Mouse (Mus musculus) limb, embryonic 11.5 days (tissue): ENCODE data around the gene Cdh18. TPM values are rescaled to one million over a fixed set of nuclear protein-coding genes. Genes with fewer than 3 reads are reported as not detected.
"Not testable (repeated sequence)": the region's sequence is repeated elsewhere in the genome, so short reads cannot be mapped to it uniquely, and the experiment has no call there.

Source experiments
- ATAC-seq: fragments of 200-750 bp; cut with Nextera tagmentation; 2 replicates; pipeline ENCODE4 v1.8.0; 2017; ENCODE audit warnings: low read depth; ENCODE audit not compliant: insufficient number of reproducible peaks, low FRiP score, low TSS enrichment
- DNase-seq: peaks from one replicate; pipeline ENCODE4 v3.0.0-alpha.2; 2015; ENCODE audit warnings: low spot score
- H3K27ac ChIP-seq: fragments of 300-500 bp; sonication (generic); replicated peaks from 2 replicates; pipeline ENCODE4 v1.5.1; 2014; ENCODE audit warnings: low read depth, mild to moderate bottlenecking, low read length
- H3K27me3 ChIP-seq: fragments of 300-500 bp; sonication (generic); 2 replicates; pipeline ENCODE4 v1.6.1; 2014; ENCODE audit warnings: mild to moderate bottlenecking, low read length, mixed read lengths; ENCODE audit not compliant: control insufficient read depth, insufficient read depth
- H3K36me3 ChIP-seq: fragments of 300-500 bp; sonication (generic); 2 replicates; pipeline ENCODE4 v1.6.1; 2014; ENCODE audit warnings: mild to moderate bottlenecking, low read length, moderate library complexity, mixed read lengths; ENCODE audit not compliant: control insufficient read depth, insufficient read depth
- H3K4me1 ChIP-seq: fragments of 300-500 bp; sonication (generic); 2 replicates; pipeline ENCODE4 v1.6.1; 2014; ENCODE audit warnings: low read length, mixed read lengths; ENCODE audit not compliant: control insufficient read depth, insufficient read depth
- H3K4me2 ChIP-seq: fragments of 300-500 bp; sonication (generic); 2 replicates; pipeline ENCODE4 v1.6.1; 2014; ENCODE audit warnings: low read depth, mild to moderate bottlenecking, moderate library complexity; ENCODE audit not compliant: severe bottlenecking
- H3K4me3 ChIP-seq: fragments of 300-500 bp; sonication (generic); 2 replicates; pipeline ENCODE4 v1.5.1; 2014; ENCODE audit warnings: low read depth, low read length
- H3K9ac ChIP-seq: fragments of 300-500 bp; sonication (generic); 2 replicates; pipeline ENCODE4 v1.6.1; 2014; ENCODE audit warnings: mild to moderate bottlenecking, low read length
- H3K9me3 ChIP-seq: fragments of 300-500 bp; sonication (generic); 2 replicates; pipeline ENCODE4 v1.6.1; 2016; ENCODE audit warnings: low read length; ENCODE audit not compliant: control insufficient read depth
- WGBS: fragments of 180-500 bp; shearing (Covaris S2); extraction: QIAGEN DNeasy Blood & Tissue Kit; methylation state at CpG from one replicate; pipeline ENCODE4 v1.1.7; 2014; 5-methylcytosine and 5-hydroxymethylcytosine counted together
- polyA plus RNA-seq: library from polyadenylated mRNA; unstranded; fragments of >200 nt; fragmentation: Nextera tagmentation; extraction: Ambion mirVana; gene quantifications from 2 replicates; pipeline ENCODE4 v1.2.1, GENCODE M21; 2014

Cdh18 gene
- polyA plus RNA-seq, 1 experiment from 2014 or later = not detected

DNA sequence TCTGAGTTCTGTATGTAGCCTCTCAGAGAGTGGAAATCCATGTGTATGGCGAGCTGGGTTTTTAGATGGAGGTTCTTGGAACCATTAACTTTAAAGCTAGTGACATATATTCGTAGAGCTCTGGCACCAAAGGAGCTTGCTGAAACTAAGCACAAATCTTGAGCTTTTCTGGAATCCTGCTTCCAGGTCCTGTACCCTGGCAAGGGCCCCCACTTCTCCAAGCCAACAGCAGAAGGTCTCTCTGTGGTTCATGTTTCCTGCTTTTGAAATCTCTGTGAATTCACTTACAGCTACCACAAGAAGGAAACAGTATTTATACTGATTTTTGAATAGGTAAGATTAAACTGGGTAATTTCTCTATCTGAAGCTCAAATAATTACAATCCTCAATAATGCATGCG is 767.9 kb downstream of the Cdh18 start:
- no peaks in the 10 kb centered on the region for H3K9me3 ChIP-seq
- H3K27me3 ChIP-seq = no peaks in the 10 kb centered on the region

DNA sequence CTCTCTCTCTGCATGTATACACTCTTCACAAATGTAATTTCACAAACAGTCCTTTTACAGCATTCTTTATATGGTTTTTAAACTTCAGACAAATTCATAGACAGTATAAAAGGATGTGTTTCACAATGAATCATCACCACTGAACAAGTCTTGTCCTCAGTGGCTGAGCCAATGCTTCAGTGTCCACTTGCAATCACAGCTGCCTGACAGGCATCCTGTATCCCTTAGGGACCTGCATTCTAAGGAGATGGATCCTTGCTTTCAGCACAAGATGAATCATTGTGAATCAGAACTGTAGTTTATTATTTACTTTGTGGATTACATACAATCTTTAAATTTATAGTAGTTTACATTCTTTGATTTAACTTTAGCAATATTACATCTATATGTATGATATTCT is 768.6 kb downstream of the Cdh18 start:
- Histone ChIP-seq H3K9me3 (no peaks in the 10 kb centered on the region), H3K4me2 (no peak overlapping the region), H3K27ac (no peak overlapping the region), H3K4me1 (no peaks in the 10 kb centered on the region), H3K36me3 (no peaks in the 10 kb centered on the region), H3K27me3 (no peaks in the 10 kb centered on the region), H3K4me3 (no peak overlapping the region), H3K9ac (no peak overlapping the region)
- ATAC-seq (no peak), DNase-seq (no peak)

More for the DNA sequence above, 767.9 kb downstream of the Cdh18 start:
- ATAC-seq (no peak), DNase-seq (no peak)
- no peak overlapping the region for H3K4me2 ChIP-seq
- 83% methylated on average over 3 of the region's 3 CpGs for WGBS
- H3K4me3 ChIP-seq = no peak overlapping the region
- no peaks in the 10 kb centered on the region for H3K4me1 ChIP-seq
- H3K27ac ChIP-seq = no peak overlapping the region
- no peak overlapping the region for H3K9ac ChIP-seq
- H3K36me3 ChIP-seq = no peaks in the 10 kb centered on the region

DNA sequence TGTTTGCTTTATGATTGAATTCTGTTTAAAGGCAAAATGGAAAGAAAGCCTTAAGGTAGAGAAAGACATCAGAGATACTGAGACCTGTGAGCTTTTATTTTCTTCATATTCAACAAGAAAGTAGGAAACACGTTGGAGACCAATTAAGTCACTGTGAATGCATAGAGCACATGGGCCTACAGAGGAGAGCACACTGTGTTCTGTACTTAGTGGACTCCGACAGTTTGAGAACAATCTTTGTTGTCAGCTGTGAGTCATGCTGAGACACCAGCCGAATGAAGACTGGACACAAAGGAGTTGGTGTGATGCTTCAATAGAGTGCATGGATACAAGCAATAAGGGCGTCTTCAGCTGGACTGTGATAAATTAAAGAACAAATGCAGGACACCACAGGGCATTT is 791.5 kb downstream of the Cdh18 start:
- not testable (repeated sequence) for H3K9me3 ChIP-seq, H3K4me1 ChIP-seq, H3K36me3 ChIP-seq, DNase-seq, H3K27me3 ChIP-seq, H3K4me2 ChIP-seq, H3K4me3 ChIP-seq, H3K9ac ChIP-seq, ATAC-seq, H3K27ac ChIP-seq
- no CpG with 5 or more reads among the region's 4 CpGs for WGBS

DNA sequence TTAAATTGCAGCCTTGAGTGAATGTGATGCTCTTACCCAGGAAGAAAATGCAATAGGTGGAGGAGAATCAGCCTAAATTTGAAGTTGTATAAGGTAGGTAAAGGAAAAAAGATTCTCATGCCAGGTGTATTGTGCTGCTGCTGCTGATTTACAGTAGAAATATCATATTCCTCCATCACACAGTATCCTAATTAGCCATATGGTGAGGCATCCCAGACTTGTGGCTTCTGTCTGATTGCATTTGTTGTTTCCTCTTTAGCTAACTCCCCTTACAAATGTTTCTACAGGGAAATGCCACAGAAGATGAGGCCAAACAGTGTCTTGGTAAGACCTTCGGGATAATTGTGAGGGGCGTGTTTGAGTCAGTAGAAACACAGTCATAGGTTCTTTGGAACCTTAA is 802.3 kb downstream of the Cdh18 start:
- no peak overlapping the region for H3K4me3 ChIP-seq
- no peak overlapping the region for H3K27ac ChIP-seq
- no peak overlapping the region for H3K4me2 ChIP-seq
- H3K36me3 ChIP-seq = no peaks in the 10 kb centered on the region
- no peak for DNase-seq
- H3K9ac ChIP-seq = no peak overlapping the region
- WGBS = 80% methylated on average over 2 of the region's 2 CpGs
- H3K4me1 ChIP-seq = no peaks in the 10 kb centered on the region
- H3K27me3 ChIP-seq = no peaks in the 10 kb centered on the region
- ATAC-seq = no peak
- no peaks in the 10 kb centered on the region for H3K9me3 ChIP-seq

DNA sequence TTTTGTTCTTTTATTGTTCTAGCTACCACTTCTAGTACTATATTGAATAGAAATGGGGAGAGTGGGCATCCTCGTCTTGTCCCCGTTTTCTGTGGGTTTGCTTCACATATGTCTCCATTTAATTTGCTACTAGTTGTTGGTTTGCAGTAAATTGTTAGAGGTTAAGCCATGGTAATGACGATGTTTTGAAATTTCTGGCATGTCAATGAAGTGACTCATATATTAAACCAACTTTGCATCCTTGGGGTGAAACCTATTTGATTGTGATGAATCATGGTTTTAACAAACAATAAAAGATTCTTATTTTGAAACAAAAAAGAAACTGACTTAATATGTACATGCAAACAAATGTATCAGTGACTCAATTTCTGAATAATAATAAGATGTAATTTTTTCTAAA is 817.5 kb downstream of the Cdh18 start:
- no peak overlapping the region for H3K4me3 ChIP-seq
- no peaks in the 10 kb centered on the region for H3K4me1 ChIP-seq
- 85% methylated on average over 3 of the region's 3 CpGs for WGBS
- DNase-seq = no peak
- no peaks in the 10 kb centered on the region for H3K27me3 ChIP-seq
- H3K27ac ChIP-seq = no peak overlapping the region
- no peak overlapping the region for H3K9ac ChIP-seq
- no peaks in the 10 kb centered on the region for H3K36me3 ChIP-seq
- no peak for ATAC-seq
- no peak overlapping the region for H3K4me2 ChIP-seq
- no peaks in the 10 kb centered on the region for H3K9me3 ChIP-seq

DNA sequence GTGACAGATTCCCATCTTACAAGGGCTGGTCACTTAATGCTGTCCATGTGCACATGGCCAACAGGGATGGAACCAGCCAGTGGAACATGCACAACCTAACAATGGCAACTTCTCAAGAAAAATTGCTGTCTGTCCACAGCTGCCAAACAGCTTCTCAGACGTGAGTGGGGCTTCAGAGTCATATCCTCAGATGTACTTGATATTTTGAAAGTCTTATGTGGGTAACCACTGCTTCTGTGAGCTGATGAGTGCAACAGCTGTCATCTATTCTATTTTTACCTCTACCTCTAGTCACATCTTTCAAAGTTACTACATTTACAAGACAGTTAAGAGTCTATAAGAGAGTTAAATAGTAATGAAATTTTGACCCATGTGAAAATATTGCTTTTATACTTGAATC is 818.9 kb downstream of the Cdh18 start:
- Histone ChIP-seq H3K36me3 (no peaks in the 10 kb centered on the region), H3K4me3 (no peak overlapping the region), H3K9ac (no peak overlapping the region), H3K27ac (no peak overlapping the region), H3K9me3 (no peaks in the 10 kb centered on the region), H3K27me3 (no peaks in the 10 kb centered on the region), H3K4me2 (no peak overlapping the region), H3K4me1 (no peaks in the 10 kb centered on the region)
- no peak for ATAC-seq
- WGBS = 62% methylated on average over 1 of the region's 1 CpGs
- DNase-seq = no peak

DNA sequence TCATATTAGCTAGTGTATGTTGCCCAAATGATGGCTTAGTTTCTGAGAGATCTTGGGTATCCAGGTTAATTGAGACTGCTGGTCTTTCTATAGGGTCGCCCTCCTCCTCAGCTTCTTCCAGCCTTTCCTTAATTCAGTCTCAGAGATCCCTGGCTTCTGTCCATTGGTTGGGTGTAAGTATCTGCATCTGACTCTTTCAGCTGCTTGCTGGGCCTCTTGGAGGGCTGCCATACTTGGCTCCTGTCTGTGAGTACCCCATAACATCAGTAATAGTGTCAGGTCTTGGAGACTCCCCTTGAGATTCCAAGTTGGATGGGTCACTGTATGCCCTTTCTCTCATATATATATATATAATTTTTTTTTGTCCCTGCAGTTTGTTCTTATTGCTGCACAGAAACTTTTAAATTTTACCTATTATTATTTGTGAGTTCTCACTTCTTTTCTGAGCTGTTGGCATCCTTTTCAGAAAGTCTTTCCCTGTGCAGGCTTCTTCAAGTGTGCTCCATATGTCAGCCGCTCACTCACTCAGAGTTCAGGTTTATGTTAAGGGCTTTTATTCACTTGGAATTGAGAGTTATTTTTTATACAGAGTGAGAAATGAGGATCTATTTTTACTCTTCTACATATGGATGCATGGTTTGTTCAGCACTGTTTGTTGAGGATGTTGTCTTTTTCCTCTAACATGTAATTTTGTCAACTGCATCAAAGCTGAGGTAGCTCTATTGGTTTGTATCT is 829.4 kb downstream of the Cdh18 start:
- H3K36me3 ChIP-seq = no peaks in the 10 kb centered on the region
- H3K4me2 ChIP-seq = no peak overlapping the region
- H3K27ac ChIP-seq = no peak overlapping the region
- DNase-seq = no peak
- 86% methylated on average over 2 of the region's 2 CpGs for WGBS
- H3K4me1 ChIP-seq = no peaks in the 10 kb centered on the region
- no peak overlapping the region for H3K9ac ChIP-seq
- no peaks in the 10 kb centered on the region for H3K9me3 ChIP-seq
- no peaks in the 10 kb centered on the region for H3K27me3 ChIP-seq
- ATAC-seq = no peak
- no peak overlapping the region for H3K4me3 ChIP-seq

DNA sequence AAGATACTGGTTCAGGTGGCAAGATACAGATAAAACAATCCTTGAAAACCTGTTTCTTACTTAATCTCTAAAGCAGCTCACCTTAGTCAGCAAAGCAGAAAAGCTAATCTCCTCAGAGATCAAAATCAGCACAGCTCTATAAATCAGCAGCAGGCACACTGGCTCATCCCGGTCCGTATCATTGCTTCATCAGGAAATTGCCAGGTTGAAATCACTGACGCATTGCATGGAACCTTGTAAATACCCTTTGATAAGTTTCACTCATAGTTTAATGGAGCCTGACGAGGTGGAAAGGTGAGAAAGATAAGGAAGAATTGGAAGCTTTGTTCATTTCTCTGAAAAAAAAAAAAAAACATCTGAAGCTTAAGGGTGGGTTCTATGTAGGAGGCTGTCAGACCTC is 837.0 kb downstream of the Cdh18 start:
- Histone ChIP-seq H3K4me1 (no peaks in the 10 kb centered on the region), H3K9me3 (no peaks in the 10 kb centered on the region), H3K4me3 (no peak overlapping the region), H3K4me2 (no peak overlapping the region), H3K9ac (no peak overlapping the region), H3K27me3 (no peaks in the 10 kb centered on the region), H3K36me3 (no peaks in the 10 kb centered on the region), H3K27ac (no peak overlapping the region)
- 81% methylated on average over 4 of the region's 4 CpGs for WGBS
- ATAC-seq = no peak
- DNase-seq = no peak

DNA sequence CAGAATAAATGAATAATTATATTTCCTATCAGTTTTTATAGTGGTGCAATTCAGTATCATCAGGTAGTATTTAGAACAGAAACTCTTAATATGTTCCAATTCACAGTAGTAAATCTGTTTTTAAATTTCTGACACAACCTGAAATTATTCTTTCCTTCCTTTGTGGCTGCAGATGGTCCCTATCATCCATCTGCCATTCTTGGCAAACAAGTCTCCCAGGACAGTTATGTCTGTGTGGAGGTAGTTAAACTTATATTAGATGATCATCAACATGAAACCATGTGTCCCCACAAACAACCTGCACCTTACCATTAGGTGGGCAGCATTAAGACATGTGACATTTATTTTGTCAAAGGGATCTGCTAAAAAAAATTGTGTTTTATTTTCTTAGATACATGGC is 847.8 kb downstream of the Cdh18 start:
- Histone ChIP-seq H3K4me1 (no peaks in the 10 kb centered on the region), H3K27me3 (no peaks in the 10 kb centered on the region), H3K9me3 (no peaks in the 10 kb centered on the region), H3K4me2 (no peak overlapping the region), H3K27ac (no peak overlapping the region), H3K9ac (no peak overlapping the region), H3K36me3 (no peaks in the 10 kb centered on the region), H3K4me3 (no peak overlapping the region)
- ATAC-seq (no peak), DNase-seq (no peak)
